Mouse (Mus musculus) CH12F3 (cell line): ENCODE measurements around the gene Gm21209.
"Not testable (repeated sequence)": the region's sequence is repeated elsewhere in the genome, so short reads cannot be mapped to it uniquely, and the experiment has no call there.

Source experiments
- in situ Hi-C: fragments of 300-500 bp; cut with MboI; formaldehyde crosslinking; loops from 2 replicates; pipeline ENCODE4 v1.14.3; 2020; ENCODE audit warnings: low sequenced_read_pairs

The Gm21209 gene

GRCm38 (mm10) chrY:49570856-49571255 is at the start of gene Gm21209:
Gene Gm21209 (plus strand): TSS chrY:49571156.
- in situ Hi-C loops = not testable (repeated sequence)
